In genomic region chr6:39018805-39019204, GRCm38 (mm10) we compare ENCODE assay signal across 12 mouse cellular contexts.
DNase-seq lines count a peak whose midpoint lies in the region; ATAC-seq and TF ChIP-seq lines count a peak whose summit lies in the region.
"Had no signal": no experiment of that assay in that cellular context is flagged by ENCODE, and none has a peak within 500 bp of the region (broad histone marks: within the 10 kb centered on the region; RNA-seq: fewer than 3 reads in every experiment).

No protein-coding gene starts in this region.

- H3K4me2 ChIP-seq in CH12.LX (ENCODE audit: insufficient read depth, low read depth, poor library complexity, severe bottlenecking) = no peak overlapping the region
- no peak overlapping the region for H3K4me2 ChIP-seq in midbrain, embryonic 11.5 days
- H3K4me2 ChIP-seq: forebrain, embryonic 12.5 days; hindbrain, embryonic 12.5 days; liver, embryonic 15.5 days had no signal

- DNase-seq in adrenal gland, postnatal 25 days = peak; percentile 23
- no peak for DNase-seq in adrenal gland, postnatal 10 days
- peak; percentile 22 to 38 for DNase-seq in layer of hippocampus, postnatal 10 days (ENCODE audit: low spot score in 2 of 2)
- no peak for DNase-seq in layer of hippocampus, postnatal 36 days
- no peak for DNase-seq in CH12.LX (ENCODE audit: extremely low read depth)
- no peak for DNase-seq in midbrain, embryonic 11.5 days (ENCODE audit: low spot score, missing footprints)
- no peak for DNase-seq in cerebellum, adult 18-20 months
- DNase-seq: thymus, adult 18-20 months had no signal

- 72% methylated on average over 7 of the region's 7 CpGs for WGBS in midbrain, embryonic 11.5 days

- no peak overlapping the region for H3K9ac ChIP-seq in CH12.LX (ENCODE audit: insufficient read depth, low read depth)
- no peak overlapping the region for H3K9ac ChIP-seq in midbrain, embryonic 11.5 days (ENCODE audit: low read length)
- H3K9ac ChIP-seq: forebrain, embryonic 12.5 days; hindbrain, embryonic 12.5 days; liver, embryonic 15.5 days had no signal

- H3K79me2 ChIP-seq in CH12.LX (replicated peaks; ENCODE audit: control insufficient read depth, extremely low read depth, insufficient read depth, poor library complexity, severe bottlenecking) = no peaks in the 10 kb centered on the region

- no peak for TF ChIP-seq EP300 in CH12.LX (IDR thresholded peaks at IDR 0.05; ENCODE audit: low read length)

- peak; percentile 12 to 49; a peak in 3 of 4 replicates for TF ChIP-seq CTCF in CH12.LX (conservative IDR thresholded peaks at IDR 0.05 in 1 of 2, IDR thresholded peaks at IDR 0.05 in 1 of 2; ENCODE audit: low read depth in 2 of 2, low read length in 2 of 2)

- ATAC-seq in granulocyte monocyte progenitor cell, adult 5-6 weeks (replicated peaks; ENCODE audit: poor library complexity, severe bottlenecking) = 0 out of 2 replicates have a peak, but pooled peaks have one; percentile 44
- no peak for ATAC-seq in midbrain, embryonic 11.5 days (ENCODE audit: low FRiP score)

- dilution Hi-C loops in CH12.LX (cut with MboI; ENCODE audit: extremely low pct_ligation_motif_present, extremely low pct_unique_long_range_greater_than_20kb, low sequenced_read_pairs) = no loop called here

- H3K27me3 ChIP-seq in CH12.LX (replicated peaks) = no peaks in the 10 kb centered on the region
- no peaks in the 10 kb centered on the region for H3K27me3 ChIP-seq in midbrain, embryonic 11.5 days (ENCODE audit: control insufficient read depth, insufficient read depth, low read length)
- H3K27me3 ChIP-seq: forebrain, embryonic 12.5 days; hindbrain, embryonic 12.5 days; liver, embryonic 15.5 days had no signal

- in situ Hi-C loops in CH12.LX (cut with MboI; ENCODE audit: low pct_ligation_motif_present, low pct_unique_long_range_greater_than_20kb, low sequenced_read_pairs) = no loop called here

- no peak overlapping the region for H3K27ac ChIP-seq in CH12.LX (ENCODE audit: insufficient read depth, low read depth)
- H3K27ac ChIP-seq in midbrain, embryonic 11.5 days (ENCODE audit: low read depth, low read length) = no peak overlapping the region
- H3K27ac ChIP-seq: forebrain, embryonic 12.5 days; hindbrain, embryonic 12.5 days; liver, embryonic 15.5 days had no signal

- peaks cover 6 to 30% of the 10 kb centered on the region in 2 experiments for H3K4me1 ChIP-seq in CH12.LX (ENCODE audit: control insufficient read depth in 1 of 2, insufficient read depth in 2 of 2)
- H3K4me1 ChIP-seq in midbrain, embryonic 11.5 days (ENCODE audit: control insufficient read depth, insufficient read depth, low read length) = no peaks in the 10 kb centered on the region
- H3K4me1 ChIP-seq: hindbrain, embryonic 12.5 days had no signal

- no peak overlapping the region for H3K4me3 ChIP-seq in CH12.LX (replicated peaks in 1 of 3; ENCODE audit: low read depth in 2 of 3, low read length in 2 of 3, poor library complexity in 1 of 3)
- no peak overlapping the region for H3K4me3 ChIP-seq in midbrain, embryonic 11.5 days (ENCODE audit: low read depth, low read length)
- H3K4me3 ChIP-seq: forebrain, embryonic 12.5 days; hindbrain, embryonic 12.5 days; liver, embryonic 15.5 days had no signal

- no peaks in the 10 kb centered on the region for H3K9me3 ChIP-seq in CH12.LX (replicated peaks; ENCODE audit: low read length)
- no peaks in the 10 kb centered on the region for H3K9me3 ChIP-seq in midbrain, embryonic 11.5 days (ENCODE audit: control insufficient read depth, low read length)
- H3K9me3 ChIP-seq: forebrain, embryonic 12.5 days; hindbrain, embryonic 12.5 days; liver, embryonic 15.5 days had no signal

- no peak for TF ChIP-seq POLR2A in CH12.LX (IDR thresholded peaks at IDR 0.05; ENCODE audit: low read depth, low read length)

- peak; percentile 28 for TF ChIP-seq RAD21 in CH12.LX (IDR thresholded peaks at IDR 0.05; ENCODE audit: low read depth, low read length)

- no peaks in the 10 kb centered on the region for H3K36me3 ChIP-seq in CH12.LX (replicated peaks in 1 of 2; ENCODE audit: control insufficient read depth in 1 of 2, insufficient read depth in 1 of 2, low read length in 1 of 2)
- no peaks in the 10 kb centered on the region for H3K36me3 ChIP-seq in midbrain, embryonic 11.5 days (ENCODE audit: control insufficient read depth, insufficient read depth, low read length)
- H3K36me3 ChIP-seq: forebrain, embryonic 12.5 days; hindbrain, embryonic 12.5 days; liver, embryonic 15.5 days had no signal

TF ChIP-seq in CH12.LX, 34 proteins besides CTCF, POLR2A, EP300 and RAD21:
- TF ChIP-seq ZMIZ1 (IDR thresholded peaks at IDR 0.05; ENCODE audit: low read depth, low read length) = no peak
- TF ChIP-seq MAFK (IDR thresholded peaks at IDR 0.05; ENCODE audit: insufficient replicate concordance, low read length) = no peak
- TF ChIP-seq CHD2 (IDR thresholded peaks at IDR 0.05; ENCODE audit: low read length) = no peak
- no peak for TF ChIP-seq MYC (IDR thresholded peaks at IDR 0.05; ENCODE audit: low read depth, low read length)
- no peak for TF ChIP-seq HCFC1 (IDR thresholded peaks at IDR 0.05; ENCODE audit: low read depth, low read length)
- no peak for TF ChIP-seq TBP (conservative IDR thresholded peaks at IDR 0.05; ENCODE audit: low read depth, low read length)
- no peak for TF ChIP-seq JUN (IDR thresholded peaks at IDR 0.05; ENCODE audit: insufficient read depth, low read depth, low read length)
- no peak for TF ChIP-seq MAX (IDR thresholded peaks at IDR 0.05; ENCODE audit: low read length)
TF ChIP-seq in CH12.LX: peak in this region for 0.

Comparison
In these comparisons a context has a peak if more than half of its experiments do, and no peak if none do; other contexts are left out.
1. DNase-seq: peak in adrenal gland, postnatal 25 days (single experiment) and layer of hippocampus, postnatal 10 days (2 of 2); none in adrenal gland, postnatal 10 days (single experiment), layer of hippocampus, postnatal 36 days (0 of 2), CH12.LX (single experiment), midbrain, embryonic 11.5 days (single experiment) and cerebellum, adult 18-20 months (0 of 2).